Mouse (Mus musculus) ES-E14 (cell line): ENCODE data around the gene Tmem108. TPM values are rescaled to one million over a fixed set of nuclear protein-coding genes. Genes with fewer than 3 reads are reported as not detected.

Source experiments
- DNase-seq: peaks from one replicate; pipeline ENCODE4 v3.0.0-alpha.2; 2013; ENCODE audit warnings: low read depth, low spot score
- H3K27ac ChIP-seq: 2 replicates; pipeline ENCODE4 v1.5.1; 2012; ENCODE audit warnings: low read depth, mild to moderate bottlenecking, low read length, moderate library complexity, mixed read lengths; ENCODE audit not compliant: poor library complexity, insufficient read depth, severe bottlenecking
- H3K36me3 ChIP-seq: 2 replicates; pipeline ENCODE4 v1.6.1; 2012; ENCODE audit warnings: mild to moderate bottlenecking, low read length, moderate library complexity, mixed read lengths; ENCODE audit not compliant: control insufficient read depth, poor library complexity, insufficient read depth, severe bottlenecking
- H3K4me1 ChIP-seq, 2 experiments: fragments of 150-350 bp in 1 of 2; sonication (generic) in 1 of 2; 2 replicates each; pipeline ENCODE4 v1.6.1; 2012; ENCODE audit warnings: low read length in 2 of 2, mild to moderate bottlenecking in 1 of 2, mixed read lengths in 1 of 2; ENCODE audit not compliant: control insufficient read depth in 2 of 2, insufficient read depth in 2 of 2, poor library complexity in 1 of 2
- H3K4me3 ChIP-seq, 2 experiments: fragments of 150-350 bp in 1 of 2; sonication (generic) in 1 of 2; 2 replicates each; pipeline ENCODE4 v1.5.1; 2012; ENCODE audit warnings: low read length in 2 of 2, low read depth in 1 of 2, mild to moderate bottlenecking in 1 of 2, mixed read lengths in 1 of 2; ENCODE audit not compliant: insufficient read depth in 1 of 2, poor library complexity in 1 of 2, severe bottlenecking in 1 of 2
- H3K9ac ChIP-seq: 2 replicates; pipeline ENCODE4 v1.6.1; 2012; ENCODE audit warnings: low read depth, mild to moderate bottlenecking, low read length, mixed read lengths; ENCODE audit not compliant: poor library complexity, insufficient read depth, severe bottlenecking
- H3K9me3 ChIP-seq: fragments of 150-350 bp; sonication (generic); 2 replicates; pipeline ENCODE4 v1.6.1; 2012; ENCODE audit warnings: low read depth, mild to moderate bottlenecking, low read length; ENCODE audit not compliant: control insufficient read depth, insufficient read depth
- CHD2 ChIP-seq: IDR thresholded peaks from 2 replicates; pipeline ENCODE4 v1.6.1; 2014; ENCODE audit warnings: mild to moderate bottlenecking, low read depth, low read length, inconsistent platforms
- HCFC1 ChIP-seq: IDR thresholded peaks from 2 replicates; pipeline ENCODE4 v1.6.1; 2012; ENCODE audit warnings: low read length, inconsistent platforms, borderline replicate concordance; ENCODE audit not compliant: insufficient read depth
- MAFK ChIP-seq: IDR thresholded peaks from 2 replicates; pipeline ENCODE4 v1.6.1; 2014; ENCODE audit warnings: mild to moderate bottlenecking, low read depth, low read length, inconsistent platforms; ENCODE audit not compliant: insufficient read depth
- ZC3H11A ChIP-seq: IDR thresholded peaks from 2 replicates; pipeline ENCODE4 v1.6.1; 2012; ENCODE audit warnings: low read depth, mild to moderate bottlenecking, inconsistent platforms, low read length, borderline replicate concordance
- ZNF384 ChIP-seq: IDR thresholded peaks from 2 replicates; pipeline ENCODE4 v1.6.1; 2012; ENCODE audit warnings: low read depth, low read length, inconsistent platforms
- in situ Hi-C, 2 experiments: fragments of 600-800 bp; cut with MboI; formaldehyde crosslinking; loops; one replicate each; pipeline ENCODE4 v1.15.1; 2025; ENCODE audit warnings: low sequenced_read_pairs in 2 of 2, inconsistent platforms in 1 of 2; ENCODE audit not compliant: unreplicated experiment in 2 of 2
- total RNA-seq: library from RNA; depleted of rRNA; stranded (reverse); fragments of 300-350 nt; gene quantifications from 2 replicates; pipeline ENCODE4 v1.2.3, GENCODE M21; 2012

The Tmem108 gene
- total RNA-seq, 1 experiment: 3.1 TPM

DNA sequence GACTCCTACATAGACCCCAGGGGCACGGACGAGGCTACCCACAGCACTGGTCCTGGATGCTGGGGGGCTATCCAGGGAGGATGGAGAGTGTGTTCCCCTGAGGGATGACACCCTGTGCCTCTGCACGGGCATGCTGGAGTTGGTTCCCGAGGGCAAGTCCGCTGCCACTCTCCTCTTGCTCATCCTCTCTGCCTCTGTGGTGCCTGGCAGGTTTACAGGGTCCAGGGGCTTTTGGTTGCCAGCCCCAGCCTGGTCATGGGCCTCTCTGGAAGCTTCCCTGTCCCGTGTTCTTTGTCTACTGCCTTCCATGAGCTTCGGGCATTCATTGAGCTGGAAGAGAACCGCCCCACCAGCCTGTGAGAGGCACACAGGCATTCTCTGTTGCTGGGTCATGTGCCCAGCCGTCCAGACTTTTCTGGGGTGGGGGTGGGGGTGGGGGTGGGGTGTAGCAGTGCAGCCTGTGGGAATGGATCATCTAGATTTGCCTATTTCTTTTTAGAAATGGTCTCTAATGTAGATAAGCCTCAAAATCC, 281.5 kb downstream of the Tmem108 start, which contains the start of gene Bfsp2:
TSS of gene Bfsp2 (minus strand) at position 377 of the 533 bp plus-strand sequence.
- Histone ChIP-seq H3K4me3 (no peak within 1 kb of the TSS), H3K36me3 (no peaks in the 10 kb centered on the region), H3K9ac (no peak within 1 kb of the TSS), H3K27ac (no peak within 1 kb of the TSS), H3K9me3 (no peaks in the 10 kb centered on the region), H3K4me1 (no peaks in the 10 kb centered on the region)
- in situ Hi-C loops: loop anchor here in 1 of 2 experiments (25.0 kb wide), 1 partner anchor 282 kb away; the partner anchor contains the start of gene Tmem108
- TF ChIP-seq ZNF384: no peak
- TF ChIP-seq CHD2: no peak
- TF ChIP-seq ZC3H11A: no peak
- TF ChIP-seq MAFK: no peak
- TF ChIP-seq HCFC1: no peak
- DNase-seq: no peak

DNA sequence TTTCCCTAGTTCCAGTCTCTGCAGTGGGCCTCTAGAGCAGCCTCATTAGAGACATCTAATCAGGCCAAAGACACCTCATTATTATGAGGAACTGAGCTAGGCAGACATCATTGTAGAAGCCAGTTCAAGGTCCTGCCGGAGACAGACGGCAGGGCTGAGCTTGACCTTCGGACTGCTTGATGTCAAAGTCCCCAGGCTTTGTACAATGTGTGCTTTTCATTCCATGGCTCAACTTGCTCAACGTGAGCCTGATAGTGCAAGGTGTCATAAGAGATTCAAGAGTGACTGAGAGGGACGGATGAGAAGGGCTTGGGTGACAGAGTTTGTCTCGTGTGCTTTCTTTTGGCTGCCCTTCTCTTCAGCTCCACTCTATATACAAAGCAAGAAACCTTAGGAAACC, 286.2 kb downstream of the Tmem108 start:
- Histone ChIP-seq H3K36me3 (no peaks in the 10 kb centered on the region), H3K4me3 (no peak overlapping the region), H3K4me1 (no peaks in the 10 kb centered on the region), H3K27ac (no peak overlapping the region), H3K9ac (no peak overlapping the region), H3K9me3 (peaks cover 7% of the 10 kb centered on the region)
- in situ Hi-C loops: loop anchor here in 1 of 2 experiments (25.0 kb wide), 1 partner anchor 287 kb away; the partner anchor contains the start of gene Tmem108
- no peak for TF ChIP-seq MAFK
- TF ChIP-seq ZC3H11A: no peak
- TF ChIP-seq HCFC1: no peak
- no peak for TF ChIP-seq CHD2
- no peak for DNase-seq

DNA sequence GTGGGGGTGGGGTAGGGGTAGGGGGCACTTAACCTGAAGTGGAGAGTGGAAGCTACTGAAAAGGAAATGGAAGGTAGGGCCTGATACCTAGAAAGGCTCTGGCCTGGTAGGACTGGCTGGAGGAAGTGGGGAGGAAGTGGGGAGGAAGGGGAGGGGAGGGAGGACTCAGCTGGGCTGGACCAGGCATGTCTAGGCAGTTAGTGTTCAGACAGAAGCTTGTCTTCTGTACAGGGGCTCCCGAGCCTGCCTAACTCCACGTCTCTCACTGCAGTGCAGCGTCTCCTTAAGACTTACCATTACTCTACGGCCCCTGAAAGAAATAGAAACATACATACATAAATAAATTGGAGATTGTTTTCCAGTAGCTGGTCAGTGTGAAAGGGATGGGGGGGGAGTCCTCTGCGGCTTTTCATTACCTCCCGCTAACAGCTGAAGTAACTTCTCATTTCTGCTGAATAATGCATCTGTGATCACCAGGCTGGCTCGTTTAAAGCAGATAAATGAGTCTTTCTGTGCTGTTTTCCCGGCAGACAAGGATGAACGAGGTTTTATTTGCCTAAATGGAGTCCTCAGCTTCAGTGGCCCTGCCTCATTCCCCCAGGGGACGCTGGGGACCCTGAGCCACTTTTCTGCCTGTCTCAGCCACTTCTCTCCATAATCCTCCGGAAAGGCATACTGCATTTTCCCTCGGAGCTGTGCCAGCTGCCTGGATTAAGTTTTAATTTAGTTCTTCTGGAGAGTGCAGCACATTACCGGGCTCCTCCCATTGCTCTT, 287.5 kb downstream of the Tmem108 start:
- in situ Hi-C loops: no loop called here
- H3K4me1 ChIP-seq: no peaks in the 10 kb centered on the region

DNA sequence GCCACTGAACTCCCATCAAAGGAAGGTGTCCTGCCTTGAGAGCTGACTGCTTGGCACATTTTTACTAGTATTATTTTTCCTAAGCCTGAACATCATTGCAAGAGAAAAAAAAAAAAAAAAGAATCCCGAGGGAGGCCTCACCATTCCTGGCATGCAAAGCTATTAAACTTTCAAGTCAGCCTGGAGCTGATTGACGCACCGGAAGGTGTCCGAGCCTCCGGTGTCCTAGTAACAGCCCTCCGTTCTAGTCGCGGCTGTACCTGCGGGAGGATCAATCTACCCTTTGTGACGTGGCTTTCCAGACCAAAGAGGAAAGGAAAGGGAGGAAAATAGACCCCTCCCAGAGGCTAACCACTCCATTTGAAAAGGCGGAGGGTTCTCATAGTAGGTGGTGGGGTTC, 289.9 kb downstream of the Tmem108 start:
- no peak overlapping the region for H3K27ac ChIP-seq
- in situ Hi-C loops: no loop called here
- no peak for TF ChIP-seq MAFK
- no peak for TF ChIP-seq ZNF384
- no peak for TF ChIP-seq HCFC1
- TF ChIP-seq CHD2: no peak
- TF ChIP-seq ZC3H11A: no peak
- H3K4me1 ChIP-seq: no peaks in the 10 kb centered on the region
- H3K9ac ChIP-seq: no peak overlapping the region
- no peak for DNase-seq
- H3K9me3 ChIP-seq: peaks cover 7% of the 10 kb centered on the region
- H3K36me3 ChIP-seq: no peaks in the 10 kb centered on the region
- H3K4me3 ChIP-seq: no peak overlapping the region

More for the DNA sequence above, 287.5 kb downstream of the Tmem108 start:
- Histone ChIP-seq H3K4me3 (no peak overlapping the region), H3K27ac (no peak overlapping the region), H3K9me3 (peaks cover 7% of the 10 kb centered on the region), H3K9ac (no peak overlapping the region), H3K36me3 (no peaks in the 10 kb centered on the region)
- no peak for TF ChIP-seq MAFK
- TF ChIP-seq HCFC1: no peak
- TF ChIP-seq ZC3H11A: no peak
- TF ChIP-seq ZNF384: no peak
- DNase-seq: no peak
